ENCODE assay signal across 9 mouse cellular contexts in genomic region chr5:114698044-114698746, GRCm38 (mm10). TPM values are rescaled to one million over a fixed set of nuclear protein-coding genes. Genes with fewer than 3 reads are reported as not detected.
DNase-seq lines count a peak whose midpoint lies in the region; ATAC-seq and TF ChIP-seq lines count a peak whose summit lies in the region.
"Had no signal": no experiment of that assay in that cellular context is flagged by ENCODE, and none has a peak within 500 bp of the region (broad histone marks: within the 10 kb centered on the region; RNA-seq: fewer than 3 reads in every experiment).

No protein-coding gene starts in this region.

- no peak for TF ChIP-seq EP300 in lung, postnatal 0 days (IDR thresholded peaks at IDR 0.05)

- H3K4me1 ChIP-seq in midbrain, embryonic 14.5 days (ENCODE audit: control insufficient read depth, insufficient read depth, low read length) = no peaks in the 10 kb centered on the region
- no peaks in the 10 kb centered on the region for H3K4me1 ChIP-seq in midbrain, embryonic 10.5 days
- H3K4me1 ChIP-seq in liver, embryonic 11.5 days (replicated peaks; ENCODE audit: control insufficient read depth, insufficient read depth, low read length) = peaks cover 13% of the 10 kb centered on the region
- H3K4me1 ChIP-seq in lung, postnatal 0 days (ENCODE audit: insufficient read depth, low read depth, low read length) = no peaks in the 10 kb centered on the region

- no peak overlapping the region for H3K27ac ChIP-seq in midbrain, embryonic 14.5 days (replicated peaks; ENCODE audit: low read depth, low read length)
- no peak overlapping the region for H3K27ac ChIP-seq in midbrain, embryonic 10.5 days (replicated peaks)
- H3K27ac ChIP-seq in liver, embryonic 11.5 days (ENCODE audit: low read depth, low read length) = no peak overlapping the region
- no peak overlapping the region for H3K27ac ChIP-seq in lung, postnatal 0 days (ENCODE audit: low read length)
- H3K27ac ChIP-seq: liver, embryonic 14.5 days had no signal

- ATAC-seq in midbrain, embryonic 14.5 days (ENCODE audit: low FRiP score, low TSS enrichment) = no peak
- no peak for ATAC-seq in liver, embryonic 11.5 days (replicated peaks; ENCODE audit: low FRiP score)
- ATAC-seq in lung, postnatal 0 days = no peak

- H3K4me2 ChIP-seq in midbrain, embryonic 14.5 days (ENCODE audit: low read length) = no peak overlapping the region
- no peak overlapping the region for H3K4me2 ChIP-seq in liver, embryonic 11.5 days
- no peak overlapping the region for H3K4me2 ChIP-seq in lung, postnatal 0 days (replicated peaks; ENCODE audit: low read depth, low read length)

- H3K9me3 ChIP-seq in midbrain, embryonic 14.5 days (ENCODE audit: control insufficient read depth, low read length) = no peaks in the 10 kb centered on the region
- no peaks in the 10 kb centered on the region for H3K9me3 ChIP-seq in midbrain, embryonic 10.5 days (replicated peaks)
- H3K9me3 ChIP-seq in liver, embryonic 11.5 days (ENCODE audit: control insufficient read depth, low read length) = no peaks in the 10 kb centered on the region
- no peaks in the 10 kb centered on the region for H3K9me3 ChIP-seq in lung, postnatal 0 days (ENCODE audit: low read length)

- peak; percentile 44 for DNase-seq in midbrain, embryonic 14.5 days
- no peak for DNase-seq in midbrain, embryonic 10.5 days (ENCODE audit: low spot score)
- DNase-seq in cerebellum, postnatal 4 days (ENCODE audit: low spot score in 2 of 2) = peak; percentile 55 to 88
- DNase-seq in layer of hippocampus, adult 9-10 months (ENCODE audit: low spot score) = peak; percentile 72
- DNase-seq in right cerebral cortex, postnatal 4 days = peak; percentile 84
- DNase-seq in liver, embryonic 11.5 days (ENCODE audit: low spot score) = no peak
- no peak for DNase-seq in urinary bladder, postnatal 4 days (ENCODE audit: low spot score in 2 of 2)
- DNase-seq in lung, postnatal 0 days (ENCODE audit: low spot score) = no peak

- WGBS in midbrain, embryonic 14.5 days = 85% methylated on average over 19 of the region's 19 CpGs
- 92% methylated on average over 19 of the region's 19 CpGs for WGBS in midbrain, embryonic 10.5 days
- 88% methylated on average over 19 of the region's 19 CpGs for WGBS in liver, embryonic 11.5 days
- WGBS in lung, postnatal 0 days = 79% methylated on average over 19 of the region's 19 CpGs

- no peak overlapping the region for H3K4me3 ChIP-seq in midbrain, embryonic 14.5 days (replicated peaks; ENCODE audit: low read depth, low read length)
- H3K4me3 ChIP-seq in midbrain, embryonic 10.5 days = no peak overlapping the region
- H3K4me3 ChIP-seq in liver, embryonic 11.5 days (ENCODE audit: low read depth, low read length) = no peak overlapping the region
- no peak overlapping the region for H3K4me3 ChIP-seq in lung, postnatal 0 days (ENCODE audit: low read depth, low read length)

- H3K27me3 ChIP-seq in midbrain, embryonic 14.5 days (ENCODE audit: control insufficient read depth, insufficient read depth, low read length) = no peaks in the 10 kb centered on the region
- no peaks in the 10 kb centered on the region for H3K27me3 ChIP-seq in midbrain, embryonic 10.5 days (ENCODE audit: low read depth, poor library complexity, severe bottlenecking)
- no peaks in the 10 kb centered on the region for H3K27me3 ChIP-seq in liver, embryonic 11.5 days (replicated peaks; ENCODE audit: control insufficient read depth, insufficient read depth, low read length)
- H3K27me3 ChIP-seq in lung, postnatal 0 days (replicated peaks; ENCODE audit: insufficient read depth, low read length) = 0 out of 2 replicates have a peak, but pooled peaks cover 2% of the 10 kb centered on the region

- H3K36me3 ChIP-seq in midbrain, embryonic 14.5 days (ENCODE audit: control insufficient read depth, insufficient read depth, low read length) = no peaks in the 10 kb centered on the region
- no peaks in the 10 kb centered on the region for H3K36me3 ChIP-seq in midbrain, embryonic 10.5 days
- no peaks in the 10 kb centered on the region for H3K36me3 ChIP-seq in liver, embryonic 11.5 days (ENCODE audit: control insufficient read depth, insufficient read depth, low read length)
- no peaks in the 10 kb centered on the region for H3K36me3 ChIP-seq in lung, postnatal 0 days (ENCODE audit: insufficient read depth, low read length)

- no peak overlapping the region for H3K9ac ChIP-seq in midbrain, embryonic 14.5 days (replicated peaks; ENCODE audit: low read length)
- H3K9ac ChIP-seq in liver, embryonic 11.5 days (ENCODE audit: low read depth, low read length) = no peak overlapping the region
- H3K9ac ChIP-seq in lung, postnatal 0 days (replicated peaks; ENCODE audit: low read depth) = no peak overlapping the region
- H3K9ac ChIP-seq: liver, embryonic 14.5 days had no signal

- TF ChIP-seq CTCF in lung, postnatal 0 days (IDR thresholded peaks at IDR 0.05) = no peak

RNA-seq across cellular contexts. Expression of gene Gltp, which starts 7.4 kb away (rescaled TPM):
- polyA plus RNA-seq in midbrain, embryonic 14.5 days (2014; fragmentation: Nextera tagmentation; extraction: Ambion mirVana) = 27.6 and 30.4 TPM in 2 replicates
- 81.8 and 83.0 TPM in 2 replicates for polyA plus RNA-seq in midbrain, embryonic 10.5 days (2016; fragmentation: Nextera tagmentation; extraction: Ambion mirVana)
- 51.3 and 53.4 TPM in 2 replicates for polyA plus RNA-seq in liver, embryonic 11.5 days (2014; fragmentation: Nextera tagmentation; extraction: Ambion mirVana)
- polyA plus RNA-seq in lung, postnatal 0 days (2015; fragmentation: Nextera tagmentation; extraction: Ambion mirVana) = 88.2 and 89.4 TPM in 2 replicates

RNA-seq across cellular contexts. Expression of gene Tchp, which starts 9.4 kb away (rescaled TPM):
- polyA plus RNA-seq in midbrain, embryonic 14.5 days (2014; fragmentation: Nextera tagmentation; extraction: Ambion mirVana) = 14.0 and 14.4 TPM in 2 replicates
- polyA plus RNA-seq in midbrain, embryonic 10.5 days (2016; fragmentation: Nextera tagmentation; extraction: Ambion mirVana) = 19.4 and 22.0 TPM in 2 replicates
- polyA plus RNA-seq in liver, embryonic 11.5 days (2014; fragmentation: Nextera tagmentation; extraction: Ambion mirVana) = 7.9 and 11.4 TPM in 2 replicates
- polyA plus RNA-seq in lung, postnatal 0 days (2015; fragmentation: Nextera tagmentation; extraction: Ambion mirVana) = 9.4 and 10.0 TPM in 2 replicates

RNA-seq across cellular contexts. Expression of gene Trpv4, which starts 40.0 kb away (rescaled TPM):
- 0.46 and 0.86 TPM in 2 replicates for polyA plus RNA-seq in midbrain, embryonic 14.5 days (2014; fragmentation: Nextera tagmentation; extraction: Ambion mirVana)
- polyA plus RNA-seq in midbrain, embryonic 10.5 days (2016; fragmentation: Nextera tagmentation; extraction: Ambion mirVana) = 0.12 and 0.27 TPM in 2 replicates
- polyA plus RNA-seq in liver, embryonic 11.5 days (2014; fragmentation: Nextera tagmentation; extraction: Ambion mirVana) = 0.56 and 0.78 TPM in 2 replicates
- 2.2 and 3.4 TPM in 2 replicates for polyA plus RNA-seq in lung, postnatal 0 days (2015; fragmentation: Nextera tagmentation; extraction: Ambion mirVana)

Comparison
In these comparisons a context has a peak if more than half of its experiments do, and no peak if none do; other contexts are left out.
1. DNase-seq: peak in midbrain, embryonic 14.5 days (single experiment), cerebellum, postnatal 4 days (2 of 2), layer of hippocampus, adult 9-10 months (single experiment) and right cerebral cortex, postnatal 4 days (single experiment); none in midbrain, embryonic 10.5 days (single experiment), liver, embryonic 11.5 days (single experiment), urinary bladder, postnatal 4 days (0 of 2) and lung, postnatal 0 days (single experiment).